Mouse (Mus musculus) layer of hippocampus, adult 9-10 months (tissue): Measurements from ENCODE around the gene Olfr201.
"Not testable (repeated sequence)": the region's sequence is repeated elsewhere in the genome, so short reads cannot be mapped to it uniquely, and the experiment has no call there.

ENCODE experiments used
- DNase-seq: peaks from one replicate; pipeline ENCODE4 v3.0.0; 2022; ENCODE audit warnings: low spot score

The Olfr201 gene

GRCm38 (mm10) chr16:59272532-59272931, at the start of gene Olfr201:
Olfr201 (minus strand) TSS chr16:59272632.
- DNase-seq, result not testable (repeated sequence)

GRCm38 (mm10) chr16:59318148-59318547, 45.7 kb upstream of the Olfr201 start, which contains the start of gene Olfr204:
Olfr204 (minus strand) TSS chr16:59318248.
- DNase-seq, result no peak

DNA sequence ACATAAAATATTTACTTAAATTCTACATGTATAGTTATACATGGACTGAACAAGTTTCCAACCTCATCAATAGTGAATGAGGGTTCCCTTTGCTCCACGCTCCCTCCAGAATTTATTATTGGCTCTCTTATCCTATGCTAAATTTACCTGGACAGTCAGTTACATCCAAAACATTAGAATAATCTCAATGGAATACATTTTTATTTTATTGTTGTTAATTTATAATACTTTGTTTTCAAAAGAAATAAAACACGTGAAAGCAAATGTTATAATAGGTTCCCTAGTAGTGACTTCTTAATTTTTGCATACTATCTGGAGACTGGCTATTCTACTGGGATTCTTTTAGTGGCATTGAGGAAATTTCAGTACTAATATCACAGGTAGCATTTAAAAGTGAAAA, 26.1 kb upstream of the Olfr201 start, which contains the start of gene Olfr203:
Olfr203 (plus strand) TSS at position 301 of the 400 bp plus-strand sequence.
- no peak for DNase-seq

- DNase-seq, result not testable (repeated sequence)
Observed at GRCm38 (mm10) chr16:59287576-59287975, 15.1 kb upstream of the Olfr201 start.

DNA sequence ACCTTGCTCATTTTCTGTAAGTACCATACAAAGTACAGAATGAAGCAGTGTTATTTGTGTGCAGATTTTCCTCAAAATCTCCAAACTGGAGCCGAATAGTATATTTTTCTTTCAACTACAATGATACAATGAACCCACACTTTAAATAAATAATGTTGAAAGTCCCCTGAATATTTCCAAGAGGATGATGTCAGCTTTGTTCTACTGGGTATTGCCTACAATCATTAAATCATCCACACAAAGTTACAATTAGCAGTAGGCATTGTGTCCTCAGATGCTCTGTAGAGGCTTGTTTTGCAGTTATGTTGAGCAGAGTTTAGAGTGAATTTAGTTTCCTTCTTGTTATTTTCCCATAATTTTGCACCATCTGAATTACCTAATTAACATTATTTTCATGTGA, 14.3 kb upstream of the Olfr201 start, which contains the start of gene Olfr202:
Olfr202 (minus strand) TSS at position 101 of the 400 bp plus-strand sequence.
- no peak for DNase-seq

DNA sequence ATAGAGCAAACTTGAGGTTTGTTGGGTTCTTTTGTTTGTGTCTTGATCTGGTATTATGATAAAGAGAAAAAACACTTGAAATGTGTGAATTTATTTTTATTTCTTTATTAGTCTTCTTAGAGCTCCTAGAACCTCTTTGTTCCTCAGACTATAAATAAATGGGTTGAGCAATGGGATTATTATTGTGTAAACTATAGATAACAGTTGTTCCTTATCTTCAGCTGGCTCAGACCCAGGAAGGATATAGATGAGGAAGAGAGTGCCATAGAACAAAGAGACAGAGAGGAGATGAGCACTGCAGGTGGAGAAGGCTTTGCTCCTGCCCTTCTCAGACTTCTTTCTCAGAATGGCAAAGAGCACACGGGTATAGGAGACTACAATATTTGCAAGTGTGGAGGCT, 11.0 kb upstream of the Olfr201 start:
- DNase-seq, result no peak

DNA sequence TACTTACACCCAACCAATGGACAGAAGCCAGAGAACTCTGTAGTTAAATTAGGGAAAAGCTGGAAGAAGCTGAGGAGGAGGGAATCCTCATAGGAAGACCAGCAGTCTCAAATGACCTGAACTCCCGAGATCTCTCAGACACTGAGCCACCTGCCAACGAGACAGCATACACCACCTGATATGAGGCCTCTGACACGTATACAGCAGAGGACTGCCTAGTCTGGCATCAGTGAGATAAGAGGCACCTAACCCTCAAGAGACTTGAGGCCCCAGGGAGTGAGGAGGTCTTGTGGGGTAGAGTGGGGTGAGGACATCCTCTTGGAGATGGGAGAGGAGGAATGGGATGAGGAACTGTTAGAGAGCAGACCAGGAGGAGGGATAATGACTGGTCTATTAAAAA, 8.1 kb upstream of the Olfr201 start:
- DNase-seq, result no peak

GRCm38 (mm10) chr16:59269097-59269496, 3.3 kb downstream of the Olfr201 start:
- DNase-seq, result not testable (repeated sequence)

DNA sequence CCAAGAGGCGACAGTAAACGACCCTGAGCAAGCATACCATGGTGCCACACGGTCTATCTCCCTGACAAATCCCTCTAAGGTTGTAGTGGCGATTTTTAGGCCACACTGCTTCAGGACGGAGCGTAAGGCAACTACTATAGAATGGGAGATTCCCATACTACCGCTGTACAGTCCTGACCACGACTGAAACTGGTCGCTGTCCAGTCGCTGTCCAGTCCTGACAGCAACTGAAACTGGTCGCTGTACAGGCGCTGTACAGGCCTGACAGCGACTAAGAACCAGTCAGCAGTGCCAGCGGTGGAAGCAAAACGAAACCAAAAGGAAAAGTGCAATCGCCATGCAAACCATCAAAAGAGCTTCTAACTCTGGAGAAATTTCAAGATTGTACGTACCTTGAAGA, 22.7 kb downstream of the Olfr201 start:
- DNase-seq, result no peak

DNA sequence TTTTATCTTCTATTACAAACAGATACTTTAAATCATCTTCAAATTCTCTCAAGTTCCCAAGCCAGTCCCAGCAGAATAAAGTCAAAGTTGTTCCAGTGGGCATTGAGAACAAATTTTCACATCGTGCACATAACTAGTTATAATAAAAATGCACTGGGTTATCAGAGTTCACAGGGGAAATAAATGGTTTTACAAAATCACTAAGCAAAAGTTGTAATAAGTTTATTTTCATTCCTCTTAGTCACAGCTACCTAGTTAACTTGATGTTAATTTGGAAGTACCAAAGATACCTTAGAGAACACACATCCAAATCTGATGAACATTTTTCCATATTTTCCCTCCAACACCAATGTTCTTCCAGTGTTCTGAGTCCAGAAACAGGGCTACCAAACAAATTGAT, 52.8 kb downstream of the Olfr201 start, which contains the start of gene Olfr199:
Olfr199 (minus strand) TSS at position 101 of the 400 bp plus-strand sequence.
- DNase-seq, result not testable (repeated sequence)

GRCm38 (mm10) chr16:59217861-59218260, 54.6 kb downstream of the Olfr201 start:
- not testable (repeated sequence) for DNase-seq
